ENCODE assay signal across 21 mouse cellular contexts in the genomic region with DNA sequence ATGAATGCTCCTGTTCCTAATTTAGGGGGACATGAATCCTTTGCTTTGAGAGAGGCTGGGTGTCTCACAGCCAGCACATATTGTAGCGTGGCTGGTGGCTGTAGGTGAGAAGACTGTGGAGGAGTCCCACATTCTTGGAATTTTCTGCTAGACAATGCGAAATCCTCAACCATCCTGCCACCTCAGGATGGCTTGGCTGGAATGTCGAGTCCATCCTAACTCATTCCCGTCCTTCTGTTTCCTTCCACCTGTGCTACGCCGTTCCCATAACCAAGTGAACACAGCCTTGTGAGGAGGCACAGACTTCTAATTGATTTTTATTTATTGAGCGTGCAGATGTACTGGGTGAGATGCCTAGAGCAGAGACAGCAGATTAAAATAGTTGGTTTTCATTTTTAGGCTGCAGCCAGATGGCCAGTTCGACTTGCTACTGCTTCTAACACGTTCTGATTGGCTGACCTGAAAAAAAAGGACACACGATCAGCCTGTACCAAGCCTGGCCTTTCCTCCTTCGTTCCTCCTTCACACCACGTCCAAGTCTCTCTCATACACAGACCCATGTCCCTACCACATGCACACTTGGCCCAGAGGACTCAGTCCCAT.
DNase-seq lines count a peak whose midpoint lies in the region; ATAC-seq lines count a peak whose summit lies in the region.
"Had no signal": no experiment of that assay in that cellular context is flagged by ENCODE, and none has a peak within 500 bp of the region (broad histone marks: within the 10 kb centered on the region; RNA-seq: fewer than 3 reads in every experiment).

No protein-coding gene starts in this region.

- DNase-seq in frontal cortex, postnatal 14 days (ENCODE audit: low spot score in 2 of 2) = no peak
- DNase-seq in left cerebral cortex, adult 18-20 months (ENCODE audit: low spot score in 2 of 2) = peak; percentile 17 to 56
- no peak for DNase-seq in left cerebral cortex, adult 11 months (ENCODE audit: low spot score)
- DNase-seq in left cerebral cortex, postnatal 25 days (ENCODE audit: low spot score in 2 of 2) = peak; percentile 32 to 80
- peak; percentile 13 for DNase-seq in skeletal muscle tissue, adult 2 months (ENCODE audit: low read depth, low spot score)
- DNase-seq in adrenal gland, postnatal 36 days = no peak
- DNase-seq: adrenal gland, adult 2 months; cerebellum, postnatal 14 days; embryo, embryonic 11 days; gastrocnemius, postnatal 10 days; heart, postnatal 10 days; kidney, postnatal 36 days; liver; lung, postnatal 36 days; thymus, adult 2 months; thymus, postnatal 4 days had no signal

- intact Hi-C loops in left cerebral cortex, postnatal 25 days (cut with DNase I) = loop anchor here (1.0 to 5.0 kb wide), 2 partner anchors 92 to 113 kb away; no protein-coding TSS in a partner anchor

- ATAC-seq in frontal cortex, adult (ENCODE audit: low TSS enrichment) = peak; percentile 78
- ATAC-seq: forebrain, embryonic 13.5 days; hindbrain, postnatal 0 days; intestine, embryonic 16.5 days; midbrain, embryonic 13.5 days had no signal

Comparison
In these comparisons a context has a peak if more than half of its experiments do, and no peak if none do; other contexts are left out.
1. DNase-seq: peak in left cerebral cortex, adult 18-20 months (2 of 2), left cerebral cortex, postnatal 25 days (2 of 2) and skeletal muscle tissue, adult 2 months (single experiment); none in frontal cortex, postnatal 14 days (0 of 2), left cerebral cortex, adult 11 months (single experiment) and adrenal gland, postnatal 36 days (0 of 2).